Mouse (Mus musculus) liver, embryonic 13.5 days (tissue): ENCODE measurements around the gene Mrps25. TPM values are rescaled to one million over a fixed set of nuclear protein-coding genes. Genes with fewer than 3 reads are reported as not detected.
A peak's percentile ranks its signal among the peaks of the same experiment; 100 is the strongest.

ENCODE experiments used
- ATAC-seq: fragments of 200-750 bp; cut with Nextera tagmentation; 2 replicates; pipeline ENCODE4 v1.8.0; 2017; ENCODE audit warnings: low read depth, mild to moderate bottlenecking, moderate number of reproducible peaks, moderate library complexity
- DNase-seq: peaks from one replicate; pipeline ENCODE4 v3.0.0; 2022
- H3K27ac ChIP-seq: fragments of 300-500 bp; sonication (generic); 2 replicates; pipeline ENCODE4 v1.5.1; 2015; ENCODE audit warnings: moderate library complexity, mild to moderate bottlenecking, inconsistent platforms
- H3K27me3 ChIP-seq: fragments of 300-500 bp; sonication (generic); 2 replicates; pipeline ENCODE4 v1.6.1; 2015; ENCODE audit warnings: mild to moderate bottlenecking, inconsistent platforms
- H3K36me3 ChIP-seq: fragments of 300-500 bp; sonication (generic); 2 replicates; pipeline ENCODE4 v1.6.1; 2015; ENCODE audit warnings: mild to moderate bottlenecking, inconsistent platforms
- H3K4me1 ChIP-seq: fragments of 300-500 bp; sonication (generic); replicated peaks from 2 replicates; pipeline ENCODE4 v1.6.1; 2015; ENCODE audit warnings: inconsistent platforms
- H3K4me2 ChIP-seq: fragments of 300-500 bp; sonication (generic); 2 replicates; pipeline ENCODE4 v1.6.1; 2015; ENCODE audit warnings: inconsistent platforms, mild to moderate bottlenecking, moderate library complexity
- H3K4me3 ChIP-seq: fragments of 300-500 bp; sonication (generic); replicated peaks from 2 replicates; pipeline ENCODE4 v1.5.1; 2015; ENCODE audit warnings: mild to moderate bottlenecking, inconsistent platforms
- H3K9ac ChIP-seq: fragments of 300-500 bp; sonication (generic); 2 replicates; pipeline ENCODE4 v1.6.1; 2015; ENCODE audit warnings: mild to moderate bottlenecking, inconsistent platforms
- H3K9me3 ChIP-seq: fragments of 300-500 bp; sonication (generic); replicated peaks from 2 replicates; pipeline ENCODE4 v1.6.1; 2016; ENCODE audit warnings: inconsistent platforms
- WGBS: fragments of 180-500 bp; shearing (Covaris S2); methylation state at CpG from one replicate; pipeline ENCODE4 v1.1.7; 2015; ENCODE audit not compliant: insufficient replicate concordance; 5-methylcytosine and 5-hydroxymethylcytosine counted together
- polyA plus RNA-seq: library from polyadenylated mRNA; unstranded; fragments of >200 nt; fragmentation: Nextera tagmentation; extraction: Ambion mirVana; gene quantifications from 2 replicates; pipeline ENCODE4 v1.2.1, GENCODE M21; 2015

The Mrps25 gene
- polyA plus RNA-seq, result 64.2 and 70.9 TPM in 2 replicates

DNA sequence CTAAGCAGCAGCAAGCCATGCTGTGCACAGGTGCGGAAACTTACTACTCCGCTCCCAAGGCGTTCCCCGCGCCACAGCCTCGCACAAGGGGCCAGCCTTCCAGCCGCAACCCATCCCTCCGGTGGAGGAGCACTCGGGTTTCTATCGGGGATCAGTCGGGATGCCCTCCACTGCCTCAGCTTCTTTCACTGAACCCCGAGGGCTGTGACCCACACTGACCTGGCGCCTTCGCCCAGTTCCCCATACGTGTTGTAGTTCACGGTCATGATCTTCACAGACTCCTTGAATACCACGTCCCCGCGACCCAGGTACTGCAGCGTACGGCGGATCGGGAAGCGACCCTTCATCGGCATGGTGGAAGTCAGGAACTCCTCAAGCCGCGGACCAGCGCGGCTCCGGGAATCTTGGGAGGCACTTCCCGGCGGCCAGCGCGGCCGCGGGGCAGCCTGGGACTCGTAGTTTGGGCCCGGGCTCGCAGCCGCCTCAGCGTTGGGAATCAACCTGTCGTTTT is at the start of gene Mrps25:
Gene Mrps25 (minus strand): TSS at position 413 of the 511 bp plus-strand sequence.
- H3K27me3 ChIP-seq, result no peaks in the 10 kb centered on the region
- H3K9me3 ChIP-seq, result no peaks in the 10 kb centered on the region
- peaks cover 44% of the 10 kb centered on the region for H3K36me3 ChIP-seq
- peak; percentile 92 for ATAC-seq
- peak within 1 kb of the TSS; percentile 90 for H3K4me3 ChIP-seq
- peak within 1 kb of the TSS; percentile 86 for H3K4me2 ChIP-seq
- peaks cover 36% of the 10 kb centered on the region for H3K4me1 ChIP-seq
- peak within 1 kb of the TSS; percentile 91 for H3K9ac ChIP-seq
- DNase-seq, result peak; percentile 55
- H3K27ac ChIP-seq, result peak within 1 kb of the TSS; percentile 64
- under 1% methylated on average over 42 of the region's 42 CpGs for WGBS

DNA sequence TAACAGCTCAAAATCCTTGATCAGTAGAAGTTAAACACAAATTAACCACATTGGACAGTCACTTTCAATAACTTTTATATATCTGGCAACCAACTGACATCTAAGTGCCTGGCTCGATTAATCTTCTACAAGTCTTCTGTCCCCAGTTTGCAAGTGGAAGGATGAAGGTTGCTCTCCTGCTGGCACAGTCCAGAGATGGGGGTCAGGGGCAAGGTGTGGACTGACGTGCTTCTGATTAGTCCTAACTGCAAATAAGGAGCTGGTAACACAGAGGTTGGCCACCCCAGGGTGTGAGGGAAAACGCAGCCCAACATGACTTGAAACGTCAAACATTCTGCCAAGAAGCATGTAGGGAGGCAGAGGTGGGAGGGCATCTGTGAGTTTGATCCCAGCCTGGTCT is 47.9 kb upstream of the Mrps25 start:
- H3K27ac ChIP-seq, result no peak overlapping the region
- no peak for DNase-seq
- H3K4me1 ChIP-seq, result no peaks in the 10 kb centered on the region
- no peak overlapping the region for H3K4me3 ChIP-seq
- no peak for ATAC-seq
- H3K4me2 ChIP-seq, result no peak overlapping the region
- no peaks in the 10 kb centered on the region for H3K27me3 ChIP-seq
- H3K9me3 ChIP-seq, result no peaks in the 10 kb centered on the region
- no peaks in the 10 kb centered on the region for H3K36me3 ChIP-seq
- no peak overlapping the region for H3K9ac ChIP-seq
- 49% methylated on average over 4 of the region's 4 CpGs for WGBS

DNA sequence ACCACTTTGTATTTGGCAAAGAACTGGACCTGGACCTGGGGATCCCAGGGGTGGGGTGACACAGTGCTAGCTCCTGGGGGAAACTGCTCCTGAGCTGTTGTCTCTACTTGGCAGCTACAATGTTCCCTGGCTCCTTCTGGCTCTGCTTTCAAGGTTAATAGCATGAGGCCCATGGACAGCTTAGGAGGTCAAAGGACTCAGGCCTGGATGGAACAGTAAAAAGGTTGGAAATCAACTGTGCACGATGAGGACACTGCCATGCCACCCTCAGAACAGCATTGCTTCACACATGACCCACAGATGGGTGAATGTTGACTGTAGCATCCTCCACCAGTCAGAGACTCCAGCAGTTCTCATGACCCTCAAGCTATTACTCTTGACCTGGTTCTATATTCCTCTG is 47.5 kb upstream of the Mrps25 start:
- H3K27me3 ChIP-seq, result no peaks in the 10 kb centered on the region
- no peak overlapping the region for H3K4me2 ChIP-seq
- H3K9ac ChIP-seq, result no peak overlapping the region
- H3K9me3 ChIP-seq, result no peaks in the 10 kb centered on the region
- H3K4me1 ChIP-seq, result no peaks in the 10 kb centered on the region
- DNase-seq, result no peak
- no peaks in the 10 kb centered on the region for H3K36me3 ChIP-seq
- H3K4me3 ChIP-seq, result no peak overlapping the region
- no peak for ATAC-seq
- WGBS, result 42% methylated on average over 1 of the region's 1 CpGs
- no peak overlapping the region for H3K27ac ChIP-seq

DNA sequence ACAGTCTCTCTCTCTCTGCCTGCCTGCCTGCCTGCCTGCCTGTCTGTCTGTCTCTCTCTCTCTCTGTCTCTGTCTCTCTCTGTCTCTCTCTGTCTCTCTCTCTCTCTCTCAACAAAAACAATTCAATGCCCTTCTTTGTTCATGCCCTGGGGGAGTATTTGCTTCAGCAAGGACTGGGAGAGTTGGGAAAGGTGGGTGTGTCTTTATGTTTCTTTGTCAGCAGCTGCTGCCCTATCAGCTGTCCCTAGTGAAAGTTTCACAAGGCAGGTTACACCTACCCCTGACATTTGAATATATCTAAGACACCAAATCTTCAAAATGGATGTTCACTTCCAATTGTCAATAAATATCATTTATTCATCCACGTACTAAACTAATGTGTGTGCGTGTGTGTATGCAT is 45.8 kb upstream of the Mrps25 start:
- 58% methylated on average over 2 of the region's 2 CpGs for WGBS
- Histone ChIP-seq H3K4me2 (no peak overlapping the region), H3K27ac (no peak overlapping the region), H3K9ac (no peak overlapping the region), H3K4me3 (no peak overlapping the region), H3K36me3 (no peaks in the 10 kb centered on the region), H3K27me3 (no peaks in the 10 kb centered on the region), H3K9me3 (no peaks in the 10 kb centered on the region), H3K4me1 (no peaks in the 10 kb centered on the region)
- ATAC-seq (no peak), DNase-seq (no peak)

DNA sequence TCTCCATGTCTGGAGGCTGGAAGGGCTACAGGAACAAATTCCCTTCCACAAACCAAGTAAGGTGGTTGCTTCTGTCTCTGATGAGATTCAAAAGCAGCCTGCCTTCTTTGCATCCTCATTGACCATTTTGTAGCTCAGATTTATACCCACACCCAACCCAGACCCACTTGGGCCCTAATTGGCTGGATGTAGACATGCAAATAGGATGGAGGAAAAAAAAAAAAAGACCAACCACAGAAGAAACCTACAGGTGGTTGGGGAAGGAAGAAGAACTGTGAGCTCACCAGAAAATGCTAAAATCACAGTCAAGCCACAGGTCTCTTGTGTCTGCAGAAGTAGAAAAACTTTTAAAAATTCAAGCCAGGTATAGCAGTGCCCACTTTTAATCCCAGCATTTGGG is 45.3 kb upstream of the Mrps25 start:
- Histone ChIP-seq H3K4me2 (no peak overlapping the region), H3K36me3 (no peaks in the 10 kb centered on the region), H3K27me3 (no peaks in the 10 kb centered on the region), H3K9me3 (no peaks in the 10 kb centered on the region), H3K27ac (no peak overlapping the region), H3K4me3 (no peak overlapping the region), H3K9ac (no peak overlapping the region), H3K4me1 (no peaks in the 10 kb centered on the region)
- ATAC-seq (no peak), DNase-seq (no peak)

DNA sequence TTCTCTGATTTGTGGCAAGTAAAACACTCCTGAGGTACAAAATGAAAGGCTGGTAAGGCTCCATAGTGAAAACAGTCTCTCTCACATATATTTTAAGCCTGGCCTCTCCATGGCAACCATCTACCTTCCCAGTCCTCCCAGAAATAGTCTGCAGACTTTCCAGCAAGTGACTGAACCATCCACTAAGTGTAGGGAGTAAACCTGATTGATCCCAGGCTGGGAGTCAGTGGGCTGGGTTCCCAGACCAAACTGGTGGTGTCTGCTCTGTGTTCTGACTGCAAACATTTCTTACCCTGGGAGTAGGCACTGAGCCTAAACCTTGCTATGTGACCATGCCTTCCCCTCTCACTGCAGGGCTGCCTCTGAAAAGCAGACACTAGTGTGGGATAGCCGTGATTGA is 41.1 kb upstream of the Mrps25 start:
- H3K27ac ChIP-seq, result no peak overlapping the region
- no peak overlapping the region for H3K9ac ChIP-seq
- H3K9me3 ChIP-seq, result no peaks in the 10 kb centered on the region
- no peaks in the 10 kb centered on the region for H3K4me1 ChIP-seq
- no peak overlapping the region for H3K4me2 ChIP-seq
- H3K27me3 ChIP-seq, result no peaks in the 10 kb centered on the region
- no peak for ATAC-seq
- DNase-seq, result no peak
- no peaks in the 10 kb centered on the region for H3K36me3 ChIP-seq
- no peak overlapping the region for H3K4me3 ChIP-seq
- 53% methylated on average over 1 of the region's 1 CpGs for WGBS

DNA sequence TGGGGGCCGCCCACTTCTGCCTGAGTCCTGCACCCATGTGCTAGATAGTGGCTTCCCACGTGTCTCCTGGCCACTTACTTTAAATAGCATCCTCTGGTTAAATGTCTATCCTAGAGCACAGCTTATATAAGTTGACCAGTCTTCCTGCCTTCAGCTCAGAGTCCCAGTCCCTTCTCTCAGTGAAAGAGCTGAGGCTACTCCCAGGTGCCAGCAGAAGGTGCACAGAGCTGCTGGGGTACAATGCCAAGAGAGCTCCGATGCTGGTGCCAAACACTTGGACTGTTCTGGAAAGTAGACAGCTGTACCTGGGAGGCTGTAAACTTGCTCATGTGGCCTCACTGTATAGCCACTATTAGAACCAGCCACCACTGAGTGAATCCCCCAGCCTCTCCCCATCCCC is 38.2 kb upstream of the Mrps25 start:
- DNase-seq (no peak), ATAC-seq (0 out of 2 replicates have a peak, but pooled peaks have one; percentile 11)
- Histone ChIP-seq H3K36me3 (no peaks in the 10 kb centered on the region), H3K4me1 (no peaks in the 10 kb centered on the region), H3K4me2 (no peak overlapping the region), H3K4me3 (no peak overlapping the region), H3K9me3 (no peaks in the 10 kb centered on the region), H3K27ac (no peak overlapping the region), H3K27me3 (no peaks in the 10 kb centered on the region), H3K9ac (no peak overlapping the region)
- WGBS, result 66% methylated on average over 3 of the region's 3 CpGs

DNA sequence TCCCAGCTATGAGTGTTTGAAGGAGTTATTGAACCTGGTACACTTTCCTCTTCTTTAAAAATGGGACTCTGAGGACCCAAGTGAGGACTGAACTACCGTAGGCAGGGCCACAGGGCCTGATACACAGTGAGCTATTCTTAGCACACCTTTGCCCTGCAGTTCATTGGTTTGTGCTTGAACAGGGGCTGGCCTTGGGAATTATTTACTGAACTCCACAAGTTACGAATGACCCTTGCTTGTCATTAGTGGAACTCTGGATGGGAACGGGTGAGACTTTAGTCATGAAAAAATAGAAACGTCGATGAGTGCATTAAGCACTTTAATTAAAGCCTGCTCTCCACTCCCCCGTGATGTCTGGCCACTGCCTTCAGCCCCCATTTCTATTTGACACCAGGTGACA is 37.8 kb upstream of the Mrps25 start:
- Histone ChIP-seq H3K36me3 (no peaks in the 10 kb centered on the region), H3K9me3 (no peaks in the 10 kb centered on the region), H3K27ac (no peak overlapping the region), H3K9ac (no peak overlapping the region), H3K4me2 (no peak overlapping the region), H3K27me3 (no peaks in the 10 kb centered on the region), H3K4me1 (no peaks in the 10 kb centered on the region), H3K4me3 (no peak overlapping the region)
- WGBS, result 63% methylated on average over 6 of the region's 6 CpGs
- ATAC-seq (peak; percentile 54; the same call in 1 of the 2 replicates), DNase-seq (no peak)

DNA sequence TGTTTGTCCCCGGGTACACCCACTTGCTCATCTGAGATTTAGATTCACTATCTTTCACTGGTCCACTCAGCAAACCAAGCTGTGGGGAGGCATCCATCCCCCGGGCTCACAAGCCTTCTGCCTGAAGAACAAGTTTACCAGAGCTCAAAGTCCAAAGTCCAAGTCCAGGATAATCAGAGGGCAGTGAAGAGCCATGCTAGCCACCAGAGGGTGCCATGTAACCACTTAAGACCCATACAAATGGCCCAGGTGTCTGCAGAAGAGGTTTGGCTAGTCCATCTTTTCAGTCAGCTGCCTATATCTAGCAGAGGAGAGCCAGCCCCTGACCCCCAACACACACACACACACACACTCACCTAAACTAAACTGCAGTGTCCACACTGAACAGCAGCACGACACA is 35.6 kb upstream of the Mrps25 start:
- Histone ChIP-seq H3K4me3 (no peak overlapping the region), H3K27ac (no peak overlapping the region), H3K4me1 (peaks cover 9% of the 10 kb centered on the region), H3K9me3 (no peaks in the 10 kb centered on the region), H3K36me3 (no peaks in the 10 kb centered on the region), H3K4me2 (no peak overlapping the region), H3K27me3 (no peaks in the 10 kb centered on the region), H3K9ac (no peak overlapping the region)
- no peak for ATAC-seq
- 36% methylated on average over 3 of the region's 3 CpGs for WGBS
- DNase-seq, result peak; percentile 8

DNA sequence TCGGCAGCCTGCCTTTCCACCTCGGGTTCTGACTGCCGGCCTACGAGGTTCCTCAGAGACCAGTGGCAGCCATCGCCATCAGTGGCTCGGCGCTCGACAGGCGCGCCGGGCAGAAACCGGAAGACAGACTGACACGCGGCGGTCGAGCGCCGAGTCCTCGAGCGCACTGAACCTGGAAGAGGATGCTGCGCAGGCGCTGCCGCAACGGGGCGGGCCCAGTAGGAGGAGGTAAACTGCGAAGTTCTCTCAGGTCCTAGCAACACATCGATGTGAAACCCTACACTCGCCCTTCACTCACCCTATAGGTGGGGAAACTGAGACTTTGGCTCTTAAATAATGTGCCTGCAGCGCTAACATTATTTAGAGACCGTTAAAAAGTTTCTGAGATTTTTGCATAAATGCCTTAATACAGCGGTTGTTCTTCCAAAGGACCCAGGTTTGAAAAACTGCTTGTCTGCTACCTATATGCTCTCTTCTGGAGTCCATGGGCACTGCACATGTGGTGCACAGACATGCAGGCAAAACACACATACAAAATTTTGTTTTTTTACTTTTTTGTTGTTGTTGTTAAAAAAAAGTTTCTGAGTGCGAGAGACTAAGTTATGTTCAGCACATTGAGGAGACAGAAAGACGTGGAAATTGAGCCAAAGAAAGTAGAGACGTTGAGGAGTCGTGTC is 31.1 kb upstream of the Mrps25 start, which contains the start of gene Rbsn:
Gene Rbsn (minus strand): TSS at position 153 of the 677 bp plus-strand sequence.
- WGBS, result 9% methylated on average over 35 of the region's 35 CpGs
- H3K36me3 ChIP-seq, result peaks cover 12% of the 10 kb centered on the region
- H3K27me3 ChIP-seq, result no peaks in the 10 kb centered on the region
- H3K27ac ChIP-seq, result peak within 1 kb of the TSS; percentile 88
- peak; percentile 93 for ATAC-seq
- peak within 1 kb of the TSS; percentile 97 for H3K4me3 ChIP-seq
- DNase-seq, result peak; percentile 86
- no peaks in the 10 kb centered on the region for H3K9me3 ChIP-seq
- peak within 1 kb of the TSS; percentile 95 for H3K4me2 ChIP-seq
- H3K4me1 ChIP-seq, result peaks cover 29% of the 10 kb centered on the region
- peak within 1 kb of the TSS; percentile 93 for H3K9ac ChIP-seq

DNA sequence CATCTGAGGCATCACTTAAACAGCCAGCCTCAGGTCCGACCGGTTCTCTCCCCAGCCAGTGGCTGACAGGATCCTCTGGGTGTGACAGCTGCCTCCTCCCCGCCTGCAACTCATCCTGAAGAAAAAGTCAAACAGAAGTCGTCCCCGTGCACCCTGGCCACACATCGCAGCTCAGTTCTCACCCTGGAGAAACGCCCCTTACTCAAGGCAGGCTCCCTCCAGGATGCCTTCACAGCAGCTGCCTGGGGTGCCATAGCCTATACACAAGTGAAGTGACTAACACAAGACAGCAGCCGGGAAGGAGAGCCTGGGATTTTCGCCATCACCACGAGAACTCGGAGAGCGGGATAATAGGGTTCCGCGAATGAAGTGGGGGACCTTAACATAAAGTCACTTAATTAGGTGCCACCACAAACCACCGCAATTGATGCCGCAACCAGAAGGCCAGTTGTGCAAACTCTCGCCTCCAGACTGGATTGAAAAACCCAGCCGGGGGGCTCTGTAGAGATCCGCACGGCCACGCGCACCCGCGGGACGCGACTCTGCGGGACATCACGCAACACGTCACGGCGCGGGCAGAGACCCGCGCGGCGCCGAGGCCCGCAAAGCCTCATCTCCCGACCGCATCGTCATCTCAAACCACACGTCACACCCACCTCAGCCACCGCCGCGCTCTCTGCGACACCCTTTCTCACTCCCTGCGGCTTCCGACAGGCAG is 30.4 kb upstream of the Mrps25 start:
- ATAC-seq, result peak; percentile 70
- peak; percentile 18 for DNase-seq
- no peaks in the 10 kb centered on the region for H3K9me3 ChIP-seq
- H3K9ac ChIP-seq, result peak overlapping the region; percentile 93
- peaks cover 29% of the 10 kb centered on the region for H3K4me1 ChIP-seq
- WGBS, result under 1% methylated on average over 46 of the region's 48 CpGs
- peak overlapping the region; percentile 88 for H3K27ac ChIP-seq
- H3K27me3 ChIP-seq, result no peaks in the 10 kb centered on the region
- peak overlapping the region; percentile 95 for H3K4me2 ChIP-seq
- peak overlapping the region; percentile 97 for H3K4me3 ChIP-seq
- peaks cover 17% of the 10 kb centered on the region for H3K36me3 ChIP-seq
